In genomic region chr11:4039951-4040350, GRCm38 (mm10) we compare ENCODE assay signal across 22 mouse cellular contexts. TPM values are rescaled to one million over a fixed set of nuclear protein-coding genes. Genes with fewer than 3 reads are reported as not detected.
DNase-seq lines count a peak whose midpoint lies in the region; ATAC-seq lines count a peak whose summit lies in the region.
"Had no signal": no experiment of that assay in that cellular context is flagged by ENCODE, and none has a peak within 500 bp of the region (broad histone marks: within the 10 kb centered on the region; RNA-seq: fewer than 3 reads in every experiment).

No protein-coding gene starts in this region.

- intact Hi-C loops in heart, postnatal 14 days (cut with DNase I): no loop called here

- no peak overlapping the region for H3K4me2 ChIP-seq in heart, embryonic 11.5 days

- ATAC-seq in heart, embryonic 11.5 days (replicated peaks; ENCODE audit: insufficient number of reproducible peaks, low FRiP score, low TSS enrichment): no peak
- ATAC-seq: activated CD4-positive, CD25-positive, alpha-beta regulatory T cell, adult 4 months; CD4-positive, CD25-positive, alpha-beta regulatory T cell, adult 4 months; Patski had no signal

- H3K4me3 ChIP-seq in heart, embryonic 11.5 days (ENCODE audit: low read depth, low read length): no peak overlapping the region
- no peak overlapping the region for H3K4me3 ChIP-seq in heart, embryonic 10.5 days

- H3K27me3 ChIP-seq in heart, embryonic 11.5 days (ENCODE audit: control insufficient read depth, insufficient read depth, low read length): no peaks in the 10 kb centered on the region
- no peaks in the 10 kb centered on the region for H3K27me3 ChIP-seq in heart, embryonic 10.5 days (ENCODE audit: insufficient read depth, poor library complexity, severe bottlenecking)
- H3K27me3 ChIP-seq: CH12.LX had no signal

- H3K4me1 ChIP-seq in heart, embryonic 11.5 days (ENCODE audit: control insufficient read depth, insufficient read depth, low read length): no peaks in the 10 kb centered on the region
- peaks cover 8% of the 10 kb centered on the region; the same call in 1 of the 2 replicates for H3K4me1 ChIP-seq in heart, embryonic 10.5 days

- no peak overlapping the region for H3K9ac ChIP-seq in heart, embryonic 11.5 days (ENCODE audit: low read depth, low read length)

- 89% methylated on average over 4 of the region's 4 CpGs for WGBS in heart, embryonic 11.5 days (ENCODE audit: insufficient replicate concordance)
- 83% methylated on average over 4 of the region's 4 CpGs for WGBS in heart, embryonic 10.5 days

- no peaks in the 10 kb centered on the region for H3K9me3 ChIP-seq in heart, embryonic 11.5 days (replicated peaks; ENCODE audit: control insufficient read depth, low read length)
- no peaks in the 10 kb centered on the region for H3K9me3 ChIP-seq in heart, embryonic 10.5 days
- H3K9me3 ChIP-seq: G1E had no signal

- DNase-seq in heart, adult 11 months: peak; percentile 56
- DNase-seq in heart, embryonic 10.5 days (ENCODE audit: low spot score): peak; percentile 71
- DNase-seq in heart, postnatal 14 days: no peak
- DNase-seq: adrenal gland, adult 2 months; adrenal gland, postnatal 10 days; adrenal gland, postnatal 14 days; adrenal gland, postnatal 25 days; adrenal gland, postnatal 36 days; B cell, adult 2 months; cerebellum, adult 11 months; cerebellum, adult 11-12 months; cerebellum, adult 18-20 months had no signal

- H3K36me3 ChIP-seq in heart, embryonic 11.5 days (ENCODE audit: control insufficient read depth, insufficient read depth, low read length): no peaks in the 10 kb centered on the region
- no peaks in the 10 kb centered on the region for H3K36me3 ChIP-seq in heart, embryonic 10.5 days
- H3K36me3 ChIP-seq: G1E had no signal

- no peak overlapping the region for H3K27ac ChIP-seq in heart, embryonic 11.5 days (ENCODE audit: low read depth, low read length)
- no peak overlapping the region for H3K27ac ChIP-seq in heart, embryonic 10.5 days

RNA-seq across cellular contexts. Expression of gene Sec14l4, which starts 8.7 kb away (rescaled TPM):
- not detected in 2 replicates for polyA plus RNA-seq in heart, embryonic 11.5 days (2014; fragmentation: Nextera tagmentation; extraction: Ambion mirVana)
- 0.07 and 0.50 TPM in 2 replicates for polyA plus RNA-seq in heart, embryonic 10.5 days (2016; fragmentation: Nextera tagmentation; extraction: Ambion mirVana)
- under 1 TPM; 0.20 to 0.50 TPM for total RNA-seq in heart, postnatal 14 days (2021)
- total RNA-seq: MEL had no signal
- polyA plus RNA-seq: activated CD4-positive, CD25-positive, alpha-beta regulatory T cell, adult 4 months; brain, embryonic 14.5 days; C2C12; CD4-positive, CD25-positive, alpha-beta regulatory T cell, adult 4 months; G1E; Patski had no signal

RNA-seq across cellular contexts. Expression of gene Sec14l3, which starts 24.7 kb away (rescaled TPM):
- polyA plus RNA-seq in heart, embryonic 11.5 days (2014; fragmentation: Nextera tagmentation; extraction: Ambion mirVana): not detected in 2 replicates
- polyA plus RNA-seq in heart, embryonic 10.5 days (2016; fragmentation: Nextera tagmentation; extraction: Ambion mirVana): not detected in 2 replicates
- total RNA-seq in heart, postnatal 14 days (2021): 1 to 10 TPM in 1 of 2 experiments, not detected in 1; 6.0 TPM
- total RNA-seq: adrenal gland, adult 18-20 months; adrenal gland, adult 2 months; adrenal gland, postnatal 25 days; adrenal gland, postnatal 36 days; CH12.LX; MEL had no signal
- polyA plus RNA-seq: activated CD4-positive, CD25-positive, alpha-beta regulatory T cell, adult 4 months; adrenal gland, adult 2 months; C2C12; CD4-positive, CD25-positive, alpha-beta regulatory T cell, adult 4 months; G1E; Patski had no signal

RNA-seq across cellular contexts. Expression of gene Mtfp1, which starts 55.3 kb away (rescaled TPM):
- 20.8 and 21.0 TPM in 2 replicates for polyA plus RNA-seq in heart, embryonic 11.5 days (2014; fragmentation: Nextera tagmentation; extraction: Ambion mirVana)
- polyA plus RNA-seq in heart, embryonic 10.5 days (2016; fragmentation: Nextera tagmentation; extraction: Ambion mirVana): 25.7 and 26.0 TPM in 2 replicates
- 100 to 1,000 TPM; 108 to 124 TPM for total RNA-seq in heart, postnatal 14 days (2021)

RNA-seq across cellular contexts. Expression of gene Gal3st1, which starts 56.5 kb away (rescaled TPM):
- 0.14 and 0.19 TPM in 2 replicates for polyA plus RNA-seq in heart, embryonic 11.5 days (2014; fragmentation: Nextera tagmentation; extraction: Ambion mirVana)
- 0.32 and 0.73 TPM in 2 replicates for polyA plus RNA-seq in heart, embryonic 10.5 days (2016; fragmentation: Nextera tagmentation; extraction: Ambion mirVana)
- total RNA-seq in heart, postnatal 14 days (2021): under 1 TPM; 0.32 to 0.33 TPM
- total RNA-seq: adrenal gland, adult 18-20 months; G1E had no signal
- polyA plus RNA-seq: activated CD4-positive, CD25-positive, alpha-beta regulatory T cell, adult 4 months; CD4-positive, CD25-positive, alpha-beta regulatory T cell, adult 4 months; G1E had no signal

Comparison
In these comparisons a context has a peak if more than half of its experiments do, and no peak if none do; other contexts are left out.
1. DNase-seq: peak in heart, adult 11 months (single experiment) and heart, embryonic 10.5 days (single experiment); none in heart, postnatal 14 days (0 of 2).